Mouse (Mus musculus) C2C12 (cell line): ENCODE results near the gene Phf8.

Experiments
- CTCF ChIP-seq: IDR thresholded peaks from one replicate; pipeline ENCODE4 v1.5.1; 2011; ENCODE audit not compliant: control insufficient read depth, insufficient read depth, insufficient read length
- FOSL1 ChIP-seq: IDR thresholded peaks from one replicate; pipeline ENCODE4 v1.8.0; 2011; ENCODE audit warnings: mild to moderate bottlenecking, low read length; ENCODE audit not compliant: poor library complexity, insufficient read depth, severe bottlenecking
- MAX ChIP-seq: IDR thresholded peaks from one replicate; pipeline ENCODE4 v1.6.1; 2011; ENCODE audit warnings: mild to moderate bottlenecking, control low read depth
- USF1 ChIP-seq: IDR thresholded peaks from one replicate; pipeline ENCODE4 v1.6.1; 2011; ENCODE audit warnings: low read depth, mild to moderate bottlenecking, control low read depth, moderate library complexity

DNA sequence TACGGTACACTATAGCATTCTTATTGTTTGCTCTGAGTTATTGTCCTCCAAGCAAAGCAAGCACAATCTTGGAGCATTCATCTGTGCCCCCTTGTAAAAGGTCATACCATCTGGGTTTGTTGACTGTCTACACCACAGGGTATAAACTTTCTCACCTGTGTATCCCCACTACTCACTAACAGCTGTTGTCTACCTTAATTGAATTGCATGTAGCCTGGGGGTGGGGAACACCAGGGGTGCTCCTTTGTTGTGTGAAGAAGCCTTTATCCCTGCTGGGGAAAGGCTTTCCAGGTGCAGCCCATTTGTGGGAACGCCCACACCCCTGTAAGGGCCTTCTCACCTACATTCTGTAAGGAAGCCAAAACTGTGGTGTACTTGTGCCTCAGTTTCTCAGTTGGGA, 133.3 kb downstream of the Phf8 start:
- TF ChIP-seq CTCF = no peak
- no peak for TF ChIP-seq FOSL1
- no peak for TF ChIP-seq MAX
- no peak for TF ChIP-seq USF1
